Mouse (Mus musculus) spleen, adult 18-20 months (tissue): ENCODE measurements at regions not wholly inside any gene's neighbourhood (a gene's known extent, or its start where the extent isn't known, plus 50 kb on each side); places are given as distances from the start of the nearest gene placed in this dataset.
"Not testable (repeated sequence)": the region's sequence is repeated elsewhere in the genome, so short reads cannot be mapped to it uniquely, and the experiment has no call there.

Experiments
- DNase-seq, 2 experiments: peaks; one replicate each; pipeline ENCODE4 v3.0.0; 2022; ENCODE audit warnings: mixed read lengths in 2 of 2

DNA sequence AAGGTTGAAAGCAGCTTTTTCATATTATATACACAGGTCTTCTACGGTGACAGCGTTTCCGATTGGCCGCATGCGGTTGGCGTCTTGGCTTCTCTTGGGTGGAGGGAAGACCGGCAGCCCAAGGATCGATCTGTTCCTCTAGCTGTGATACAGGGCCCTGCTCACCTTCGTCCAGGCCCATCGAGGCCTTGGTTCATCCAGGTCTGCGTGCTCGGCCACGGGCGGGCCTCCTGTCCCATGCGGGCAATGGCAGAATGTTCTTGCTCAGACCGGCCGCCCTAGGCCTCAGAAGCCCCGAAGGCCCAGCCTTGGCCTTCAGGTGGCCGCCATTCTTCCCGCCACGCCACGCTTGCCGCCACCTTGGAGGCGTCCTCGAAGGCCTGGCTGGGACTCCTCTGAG is 194.4 kb upstream of the Ppp6c start:
- no peak for DNase-seq

DNA sequence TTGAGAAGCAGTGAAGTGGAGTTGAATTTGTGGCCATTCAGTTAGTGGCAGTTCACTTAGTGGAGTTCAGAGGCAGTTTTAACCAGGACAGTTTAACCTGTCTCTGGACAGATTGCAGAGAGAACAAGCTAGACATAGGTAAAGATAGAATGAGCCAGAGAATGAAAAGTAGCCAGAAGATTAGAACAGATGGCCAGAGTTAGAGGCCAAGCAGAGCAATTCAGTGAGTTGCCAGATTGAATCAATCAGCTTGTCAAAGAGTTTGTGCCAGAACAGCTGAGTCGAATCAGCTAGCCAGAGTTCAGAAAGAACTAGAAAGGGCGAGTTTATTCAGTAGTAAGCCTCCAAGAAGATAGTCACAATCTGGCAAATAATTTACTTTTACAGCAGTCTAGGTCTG is 174.1 kb upstream of the Ppp6c start:
- no peak for DNase-seq

DNA sequence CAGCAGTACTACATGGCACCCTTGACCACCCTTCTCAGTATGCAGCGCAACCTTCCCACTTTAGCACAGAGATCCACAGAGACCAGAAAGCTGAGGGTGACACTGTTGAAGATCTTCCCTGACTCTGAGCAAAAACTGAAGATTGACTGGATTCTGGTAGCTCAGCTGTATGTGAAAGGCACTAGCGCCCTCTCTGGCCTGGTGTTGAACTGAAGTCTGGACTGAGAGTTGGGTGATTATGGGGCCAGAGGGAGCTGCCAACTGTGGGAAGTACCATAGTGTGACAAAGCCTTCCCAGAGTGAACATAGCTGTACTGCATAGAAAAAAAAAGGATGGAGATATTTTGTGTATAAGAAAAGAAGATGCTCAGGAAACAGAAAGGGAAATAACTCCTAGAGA is 173.3 kb upstream of the Ppp6c start:
- DNase-seq = no peak

DNA sequence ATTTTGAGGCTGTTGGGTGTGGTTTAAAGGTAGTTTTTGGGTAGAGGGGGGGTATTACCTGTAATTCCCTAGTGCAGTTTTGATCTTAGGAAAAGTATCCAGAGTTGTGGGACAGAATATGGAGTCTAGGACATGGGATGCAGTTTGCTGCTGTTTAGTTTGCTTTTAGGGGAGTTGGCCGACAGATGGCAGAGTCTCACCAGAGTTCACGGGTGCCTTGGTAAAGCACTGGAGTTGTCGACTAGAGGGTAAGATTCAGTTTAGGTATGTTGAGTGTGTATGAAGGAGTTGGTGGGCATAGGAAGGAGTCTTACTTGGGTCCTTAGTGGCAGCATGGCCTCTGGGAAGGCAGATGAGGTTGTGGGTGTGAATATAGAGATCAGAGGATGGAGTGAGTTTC is 168.4 kb upstream of the Ppp6c start:
- no peak for DNase-seq

DNA sequence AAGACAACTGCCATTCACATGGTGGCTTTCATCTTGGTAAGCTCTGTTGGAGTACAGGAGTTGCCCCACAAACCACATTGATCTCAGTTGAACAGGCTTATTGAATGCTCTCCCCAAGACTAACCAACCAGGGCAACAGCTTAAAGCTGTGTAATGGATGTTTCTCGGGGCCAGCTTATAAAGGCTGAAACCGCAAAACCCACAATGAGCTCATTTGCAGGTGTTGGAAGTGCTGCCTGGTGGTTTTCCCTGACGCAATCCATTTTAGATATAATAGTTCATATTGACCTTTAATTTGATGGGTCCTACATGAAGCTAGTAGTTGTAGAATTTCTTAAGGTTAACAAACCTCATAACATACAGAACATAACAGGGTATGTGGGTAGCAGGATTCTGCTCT is 151.0 kb upstream of the Ppp6c start:
- no peak for DNase-seq

DNA sequence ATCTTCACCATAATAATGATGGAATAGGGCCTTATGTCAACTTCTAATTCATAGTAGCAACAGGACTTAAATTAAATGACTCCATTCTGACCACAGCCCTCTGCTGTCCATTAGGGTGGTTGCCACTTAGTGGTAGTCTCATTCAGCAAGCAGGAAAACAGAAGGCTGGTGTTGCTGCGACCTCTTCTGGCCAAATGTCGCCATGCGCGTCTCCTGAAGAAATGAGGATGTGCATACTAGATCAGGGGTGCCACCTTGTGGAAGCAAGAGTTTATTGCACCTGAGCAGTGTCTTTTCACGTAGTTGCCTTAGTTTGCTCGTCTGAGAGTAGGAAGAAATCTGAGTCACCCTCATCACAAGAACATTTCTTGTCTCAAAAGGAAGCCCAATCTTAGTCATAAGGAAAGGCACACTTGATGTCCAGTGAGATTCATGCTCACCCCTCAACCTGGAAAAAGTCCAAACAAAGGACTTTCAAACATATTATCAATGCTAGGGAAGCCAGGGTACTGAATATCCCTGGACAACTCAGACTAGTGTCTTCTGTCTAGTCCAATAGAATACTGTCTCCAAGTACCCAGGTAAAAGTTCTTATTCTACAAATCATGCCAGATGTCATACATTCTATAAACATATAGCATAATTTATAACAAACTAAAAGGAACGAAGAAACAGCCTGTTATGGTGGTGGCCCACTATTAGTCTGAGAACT is 147.0 kb upstream of the Ppp6c start:
- DNase-seq = peak; percentile 73 to 83

DNA sequence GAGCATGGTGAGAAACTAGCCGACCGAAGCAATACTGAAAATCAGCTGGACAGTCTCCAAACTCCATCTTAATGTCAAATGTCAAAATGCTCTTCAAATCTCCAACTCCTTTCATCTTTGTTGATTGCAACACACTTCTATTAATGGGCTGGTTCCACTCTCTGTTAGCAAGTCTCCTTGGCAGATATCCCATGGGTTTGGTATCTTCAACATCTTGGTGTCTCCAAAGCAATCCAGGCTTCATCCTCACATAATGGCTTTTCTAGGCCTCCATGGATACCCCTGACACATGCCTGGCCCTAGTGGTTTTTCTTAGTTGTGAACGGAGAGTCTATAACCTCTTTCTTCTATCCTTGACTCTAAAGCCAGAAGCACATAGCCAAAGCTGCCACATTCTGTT is 118.0 kb upstream of the Ppp6c start:
- DNase-seq = no peak

DNA sequence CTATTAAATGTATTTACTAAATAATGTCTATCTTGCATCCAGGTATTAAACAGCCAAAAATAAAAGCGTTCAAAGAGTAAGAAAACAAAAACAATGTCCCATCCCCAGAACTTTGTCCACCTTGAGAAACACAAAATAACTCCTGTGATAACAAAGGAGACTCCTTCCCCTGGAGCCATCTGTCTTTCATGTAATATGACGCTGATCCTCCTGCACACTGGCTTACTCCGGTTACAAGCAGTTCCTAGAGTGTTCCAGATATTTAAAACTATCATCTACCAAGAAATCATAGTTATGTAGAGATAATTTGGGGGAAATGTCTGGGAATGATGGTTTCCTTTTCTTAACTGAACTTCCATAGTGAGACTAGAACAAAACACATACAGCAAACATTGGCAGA is 114.2 kb upstream of the Ppp6c start:
- DNase-seq = no peak

DNA sequence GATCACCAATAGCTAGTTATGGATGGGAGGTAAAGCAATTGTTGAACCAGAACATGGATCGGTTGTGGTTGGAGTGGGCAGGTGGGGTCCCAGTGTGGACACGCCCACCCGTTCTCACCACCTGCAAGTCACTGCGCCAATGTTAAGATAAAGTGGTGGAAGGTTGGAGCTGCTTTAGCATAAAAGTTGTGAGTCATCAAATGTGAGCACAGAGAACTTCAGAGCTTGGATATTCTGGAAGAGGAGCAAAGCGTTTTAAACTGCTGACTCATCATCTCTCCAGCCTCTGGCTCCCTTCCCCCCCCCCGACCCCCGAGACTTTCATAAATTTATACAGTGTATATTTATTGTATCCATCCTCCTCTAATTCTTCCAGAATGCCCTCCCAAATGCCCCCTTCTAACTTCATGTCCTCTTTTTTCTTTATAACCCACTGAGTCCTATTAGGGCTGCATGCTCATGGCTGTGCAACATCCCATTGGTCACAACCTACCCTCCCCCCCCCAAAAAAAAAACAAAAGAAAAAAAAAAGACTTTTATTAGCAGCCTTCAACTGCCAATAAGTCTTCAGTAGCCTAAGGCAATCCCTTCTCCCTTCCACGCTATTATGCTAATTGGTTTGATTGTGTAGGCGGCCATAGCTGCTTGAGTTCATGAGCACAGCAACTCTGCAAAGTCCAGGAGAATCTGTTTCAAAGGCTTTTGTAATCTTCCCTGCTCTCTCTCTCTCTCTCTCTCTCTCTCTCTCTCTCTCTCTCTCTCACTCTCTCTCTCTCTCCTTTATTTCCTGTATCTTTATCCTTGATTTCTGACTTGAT is 112.8 kb upstream of the Ppp6c start:
- DNase-seq = no peak

DNA sequence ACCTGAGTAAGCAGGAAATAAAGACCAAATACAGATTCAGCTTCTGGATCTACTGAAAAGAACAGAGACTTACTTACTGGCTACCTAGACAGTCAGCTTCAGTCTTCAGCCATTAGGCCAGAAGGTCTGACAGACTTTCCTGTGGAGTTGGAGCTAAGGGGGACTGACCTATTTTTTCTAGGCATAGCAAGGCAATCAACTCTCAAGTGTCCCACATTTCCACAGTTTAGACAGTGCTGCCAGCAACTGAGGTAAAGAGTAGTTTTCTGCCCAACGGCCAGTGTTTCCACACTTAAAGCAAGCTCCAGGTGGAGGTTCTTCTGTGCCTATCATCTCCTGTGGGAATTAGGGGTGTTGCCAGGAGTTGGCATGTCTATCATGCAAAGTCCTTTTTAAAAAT is 111.3 kb upstream of the Ppp6c start:
- DNase-seq = no peak

DNA sequence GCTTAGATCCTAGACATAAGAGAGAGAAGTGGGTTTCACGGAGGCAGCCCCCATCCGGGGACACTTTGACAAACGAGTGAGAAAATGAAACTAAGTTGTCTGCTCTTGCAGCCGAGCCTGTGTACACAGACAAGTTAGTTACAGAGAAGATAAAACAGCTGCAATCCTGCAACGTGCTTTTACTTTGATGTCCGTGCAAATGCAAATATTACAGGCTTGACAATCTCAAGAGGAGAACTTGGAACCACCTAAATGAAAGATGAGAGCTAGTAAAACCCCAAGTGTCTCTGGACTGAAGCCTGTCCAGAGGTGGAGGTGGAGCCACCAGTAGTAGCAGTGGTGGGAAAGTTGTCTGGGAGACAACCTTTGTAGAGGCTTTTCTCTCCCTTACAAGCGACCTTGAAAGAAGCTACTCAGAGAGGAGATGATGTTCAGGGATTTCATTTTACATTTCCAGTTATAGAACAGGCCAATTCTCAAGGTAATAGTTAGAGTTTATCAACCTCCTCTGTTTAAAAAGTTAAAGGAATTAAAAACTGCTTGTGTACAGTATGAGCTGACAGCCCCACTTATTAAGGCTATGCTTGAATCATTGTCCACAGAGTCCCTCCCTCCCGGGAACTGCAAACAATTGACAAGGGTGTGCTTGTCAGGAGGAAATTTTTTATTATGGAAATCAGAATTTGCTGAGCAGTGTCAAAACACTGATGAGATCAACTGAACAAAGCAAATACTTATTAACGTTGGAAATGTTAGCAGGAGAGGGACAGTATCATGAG is 99.7 kb upstream of the Ppp6c start:
- peak in 1 of 2 experiments; percentile 6 for DNase-seq

DNA sequence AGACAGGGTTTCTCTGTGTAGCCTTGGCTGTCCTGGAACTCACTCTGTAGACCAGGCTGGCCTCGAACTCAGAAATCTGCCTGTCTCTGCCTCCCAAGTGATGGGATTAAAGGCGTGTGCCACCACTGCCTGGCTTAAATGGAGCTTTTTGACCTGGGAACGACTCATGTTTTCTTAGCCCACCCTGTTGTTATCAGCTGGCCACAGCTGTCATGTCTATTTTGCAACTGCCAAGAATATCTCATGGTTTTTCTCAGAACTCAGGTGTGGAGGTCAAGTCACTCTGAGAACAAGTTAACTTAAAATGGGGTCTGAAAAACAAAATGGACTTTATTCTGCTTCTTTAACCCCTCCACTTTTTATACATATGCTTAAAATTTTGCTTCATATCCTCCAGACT is 98.9 kb upstream of the Ppp6c start:
- not testable (repeated sequence) for DNase-seq

DNA sequence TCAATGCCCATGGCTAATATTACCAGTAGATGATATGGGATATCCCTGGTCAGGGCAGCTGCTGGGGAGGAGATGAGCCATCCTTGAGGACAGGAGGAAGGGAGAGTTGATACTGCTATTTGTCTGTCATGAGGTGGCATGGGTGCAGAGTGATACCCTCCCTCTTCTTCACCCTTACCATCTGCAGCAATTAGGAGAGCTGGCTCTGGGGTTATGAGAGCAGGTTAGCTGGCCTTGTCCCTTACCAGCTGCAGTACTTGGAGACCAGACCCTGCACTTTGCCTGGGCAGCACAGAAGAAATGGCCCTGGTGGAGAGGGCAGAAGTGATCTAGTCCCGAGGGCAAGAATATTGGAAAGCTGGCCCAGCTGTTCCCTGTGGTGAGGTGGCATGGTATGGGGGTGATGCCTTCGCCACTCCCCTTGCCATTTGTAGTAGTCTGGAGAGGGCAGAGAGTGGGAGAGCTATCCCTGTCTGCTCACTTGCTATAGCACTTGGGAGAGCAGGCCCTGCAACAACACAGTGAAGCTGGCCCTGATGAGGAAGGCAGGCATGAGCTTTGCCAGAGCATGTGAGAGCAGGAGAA is 73.6 kb upstream of the Ppp6c start:
- DNase-seq = no peak

DNA sequence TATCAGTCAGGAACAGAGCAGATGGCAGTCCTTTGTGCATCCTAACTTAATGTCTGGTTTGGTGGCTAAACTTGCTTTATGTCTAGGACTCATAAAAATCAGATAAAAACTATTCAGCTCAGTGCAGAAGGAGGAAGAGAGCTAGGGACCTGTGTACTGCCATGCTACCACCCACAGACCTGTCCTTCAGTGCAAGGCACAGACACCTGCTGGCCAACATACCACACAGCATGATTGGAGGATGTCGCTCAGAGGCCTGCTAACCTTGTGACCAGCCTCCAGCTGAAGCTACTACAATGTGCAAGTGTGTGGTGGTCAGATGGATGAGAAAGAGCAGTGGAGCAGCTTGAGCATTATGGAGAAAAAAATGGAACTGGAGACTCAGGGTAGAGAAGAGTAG is 73.0 kb upstream of the Ppp6c start:
- DNase-seq = no peak

DNA sequence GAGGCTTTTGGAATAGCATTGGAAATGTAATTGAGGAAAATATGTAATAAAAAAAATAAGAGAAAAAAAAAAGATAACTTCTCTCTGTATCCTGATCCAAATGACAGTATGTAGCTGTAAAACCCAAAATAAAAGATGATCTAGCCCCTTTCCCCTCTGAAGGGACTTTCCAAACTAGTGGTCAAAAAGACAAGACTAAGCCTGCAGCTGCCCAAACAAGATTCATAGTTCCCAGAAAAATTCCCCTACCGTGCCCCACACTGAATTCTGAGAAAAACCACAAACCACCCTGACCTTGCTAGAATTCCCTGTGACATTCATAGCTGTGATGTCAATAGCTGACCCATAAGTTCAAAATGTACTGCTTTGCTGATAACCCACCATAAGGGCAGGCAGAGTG is 69.2 kb upstream of the Ppp6c start:
- DNase-seq = no peak

DNA sequence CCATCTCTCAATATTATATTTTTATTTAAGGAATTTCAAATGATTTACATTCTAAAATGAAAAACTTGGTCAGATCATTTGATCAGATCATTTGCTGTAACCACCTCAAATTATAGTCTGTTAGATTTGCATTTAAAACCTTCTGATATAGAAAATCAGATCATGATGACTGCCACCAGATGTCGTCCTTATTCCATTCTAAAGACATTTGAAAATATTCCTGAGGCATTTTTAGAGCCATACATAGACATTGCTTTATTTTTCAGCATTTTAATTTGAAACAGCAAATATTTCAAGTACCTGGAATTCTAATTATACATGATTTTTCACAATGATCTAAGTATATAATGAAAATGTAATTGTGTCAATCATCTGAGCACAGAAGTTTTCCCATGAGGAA is 52.0 kb upstream of the Ppp6c start:
- DNase-seq = no peak
